Mouse (Mus musculus) forebrain, embryonic 16.5 days (tissue): ENCODE data around the gene Rassf9. TPM values are rescaled to one million over a fixed set of nuclear protein-coding genes. Genes with fewer than 3 reads are reported as not detected.

ENCODE experiments used
- ATAC-seq: fragments of 200-750 bp; cut with Nextera tagmentation; 2 replicates; pipeline ENCODE4 v1.8.0; 2017; ENCODE audit warnings: mild to moderate bottlenecking, moderate library complexity
- H3K27ac ChIP-seq: fragments of 300-500 bp; sonication (generic); 2 replicates; pipeline ENCODE4 v1.5.1; 2014; ENCODE audit warnings: low read length, control low read depth
- H3K27me3 ChIP-seq: fragments of 300-500 bp; sonication (generic); replicated peaks from 2 replicates; pipeline ENCODE4 v1.6.1; 2014; ENCODE audit warnings: low read length; ENCODE audit not compliant: control insufficient read depth, insufficient read depth
- H3K36me3 ChIP-seq: fragments of 300-500 bp; sonication (generic); 2 replicates; pipeline ENCODE4 v1.6.1; 2014; ENCODE audit not compliant: control insufficient read depth, insufficient read depth
- H3K4me1 ChIP-seq: fragments of 300-500 bp; sonication (generic); replicated peaks from 2 replicates; pipeline ENCODE4 v1.6.1; 2014; ENCODE audit warnings: low read length; ENCODE audit not compliant: control insufficient read depth, insufficient read depth
- H3K4me2 ChIP-seq: fragments of 300-500 bp; sonication (generic); 2 replicates; pipeline ENCODE4 v1.6.1; 2014; ENCODE audit warnings: mild to moderate bottlenecking, low read length, control low read depth
- H3K4me3 ChIP-seq: fragments of 300-500 bp; sonication (generic); replicated peaks from 2 replicates; pipeline ENCODE4 v1.5.1; 2014; ENCODE audit warnings: mild to moderate bottlenecking, low read length, control low read depth
- H3K9ac ChIP-seq: fragments of 300-500 bp; sonication (generic); replicated peaks from 2 replicates; pipeline ENCODE4 v1.6.1; 2014; ENCODE audit warnings: low read depth, low read length, control low read depth
- H3K9me3 ChIP-seq: fragments of 300-500 bp; sonication (generic); 2 replicates; pipeline ENCODE4 v1.6.1; 2016; ENCODE audit warnings: low read length; ENCODE audit not compliant: control insufficient read depth
- WGBS: fragments of 180-500 bp; shearing (Covaris S2); extraction: QIAGEN DNeasy Blood & Tissue Kit; methylation state at CpG from one replicate; pipeline ENCODE4 v1.1.7; 2014; 5-methylcytosine and 5-hydroxymethylcytosine counted together
- polyA plus RNA-seq: library from polyadenylated mRNA; unstranded; fragments of >200 nt; fragmentation: Nextera tagmentation; extraction: Ambion mirVana; gene quantifications from 2 replicates; pipeline ENCODE4 v1.2.1, GENCODE M21; 2015

Gene Rassf9
- polyA plus RNA-seq, result 1.7 and 2.7 TPM in 2 replicates

GRCm38 (mm10) chr10:102511807-102512461 is at the start of gene Rassf9:
Rassf9 (plus strand) TSS chr10:102512222.
- no peak within 1 kb of the TSS for H3K27ac ChIP-seq
- WGBS, result 9% methylated on average over 5 of the region's 5 CpGs
- H3K9ac ChIP-seq, result no peak within 1 kb of the TSS
- H3K4me2 ChIP-seq, result no peak within 1 kb of the TSS
- H3K27me3 ChIP-seq, result no peaks in the 10 kb centered on the region
- no peak within 1 kb of the TSS for H3K4me3 ChIP-seq
- peaks cover 2% of the 10 kb centered on the region; the same call in 1 of the 2 replicates for H3K4me1 ChIP-seq
- ATAC-seq, result peak; percentile 69
- no peaks in the 10 kb centered on the region for H3K36me3 ChIP-seq
- H3K9me3 ChIP-seq, result no peaks in the 10 kb centered on the region

GRCm38 (mm10) chr10:102469412-102469811 is 42.6 kb upstream of the Rassf9 start:
- Histone ChIP-seq H3K4me2 (no peak overlapping the region), H3K27ac (no peak overlapping the region), H3K9ac (no peak overlapping the region), H3K4me3 (no peak overlapping the region), H3K9me3 (no peaks in the 10 kb centered on the region), H3K27me3 (no peaks in the 10 kb centered on the region), H3K4me1 (no peaks in the 10 kb centered on the region), H3K36me3 (no peaks in the 10 kb centered on the region)
- ATAC-seq, result no peak
- WGBS, result 91% methylated on average over 2 of the region's 2 CpGs

GRCm38 (mm10) chr10:102490386-102490785 is 21.6 kb upstream of the Rassf9 start, which contains the start of gene Nts:
Nts (minus strand) TSS chr10:102490486.
- no peak for ATAC-seq
- 27% methylated on average over 3 of the region's 3 CpGs for WGBS
- H3K9ac ChIP-seq, result no peak within 1 kb of the TSS
- H3K4me3 ChIP-seq, result no peak within 1 kb of the TSS
- no peaks in the 10 kb centered on the region for H3K36me3 ChIP-seq
- H3K4me2 ChIP-seq, result no peak within 1 kb of the TSS
- no peaks in the 10 kb centered on the region for H3K9me3 ChIP-seq
- no peaks in the 10 kb centered on the region for H3K27me3 ChIP-seq
- no peak within 1 kb of the TSS for H3K27ac ChIP-seq
- no peaks in the 10 kb centered on the region for H3K4me1 ChIP-seq

- H3K27me3 ChIP-seq, result no peaks in the 10 kb centered on the region
- H3K27ac ChIP-seq, result no peak overlapping the region
- H3K9me3 ChIP-seq, result no peaks in the 10 kb centered on the region
- no peak overlapping the region for H3K4me3 ChIP-seq
- H3K4me1 ChIP-seq, result no peaks in the 10 kb centered on the region
- ATAC-seq, result peak; percentile 47; the same call in 1 of the 2 replicates
- no peak overlapping the region for H3K9ac ChIP-seq
- no peak overlapping the region for H3K4me2 ChIP-seq
- 11% methylated on average over 3 of the region's 3 CpGs for WGBS
- H3K36me3 ChIP-seq, result no peaks in the 10 kb centered on the region
Measured at GRCm38 (mm10) chr10:102491792-102492191, 20.2 kb upstream of the Rassf9 start.

- Histone ChIP-seq H3K9ac (no peak overlapping the region), H3K27me3 (no peaks in the 10 kb centered on the region), H3K9me3 (no peaks in the 10 kb centered on the region), H3K36me3 (no peaks in the 10 kb centered on the region), H3K4me3 (no peak overlapping the region), H3K27ac (no peak overlapping the region), H3K4me2 (no peak overlapping the region), H3K4me1 (no peaks in the 10 kb centered on the region)
- no peak for ATAC-seq
- 29% methylated on average over 4 of the region's 4 CpGs for WGBS
Measured at GRCm38 (mm10) chr10:102498754-102499153, 13.3 kb upstream of the Rassf9 start.

- Histone ChIP-seq H3K27ac (no peak overlapping the region), H3K9me3 (no peaks in the 10 kb centered on the region), H3K4me2 (no peak overlapping the region), H3K27me3 (no peaks in the 10 kb centered on the region), H3K4me1 (peaks cover 2% of the 10 kb centered on the region; the same call in 1 of the 2 replicates), H3K4me3 (no peak overlapping the region), H3K36me3 (no peaks in the 10 kb centered on the region), H3K9ac (no peak overlapping the region)
- WGBS, result 55% methylated on average over 4 of the region's 4 CpGs
- no peak for ATAC-seq
Measured at GRCm38 (mm10) chr10:102507386-102507785, 4.6 kb upstream of the Rassf9 start.

GRCm38 (mm10) chr10:102511461-102511806 is 588 bp upstream of the Rassf9 start:
- H3K9ac ChIP-seq, result no peak overlapping the region
- H3K36me3 ChIP-seq, result no peaks in the 10 kb centered on the region
- peaks cover 2% of the 10 kb centered on the region; the same call in 1 of the 2 replicates for H3K4me1 ChIP-seq
- ATAC-seq, result 0 out of 2 replicates have a peak, but pooled peaks have one; percentile 33
- H3K27me3 ChIP-seq, result no peaks in the 10 kb centered on the region
- H3K27ac ChIP-seq, result no peak overlapping the region
- WGBS, result 41% methylated on average over 3 of the region's 3 CpGs
- H3K4me3 ChIP-seq, result no peak overlapping the region
- no peak overlapping the region for H3K4me2 ChIP-seq
- no peaks in the 10 kb centered on the region for H3K9me3 ChIP-seq

- ATAC-seq, result no peak
- Histone ChIP-seq H3K4me3 (no peak overlapping the region), H3K9ac (no peak overlapping the region), H3K4me1 (peaks cover 2% of the 10 kb centered on the region; the same call in 1 of the 2 replicates), H3K27me3 (no peaks in the 10 kb centered on the region), H3K36me3 (no peaks in the 10 kb centered on the region), H3K9me3 (no peaks in the 10 kb centered on the region), H3K4me2 (no peak overlapping the region), H3K27ac (no peak overlapping the region)
- 42% methylated on average over 1 of the region's 1 CpGs for WGBS
Measured at GRCm38 (mm10) chr10:102514159-102514558, 2.1 kb downstream of the Rassf9 start.

GRCm38 (mm10) chr10:102527901-102528300 is 15.9 kb downstream of the Rassf9 start:
- no peak overlapping the region for H3K27ac ChIP-seq
- no peak overlapping the region for H3K9ac ChIP-seq
- H3K9me3 ChIP-seq, result no peaks in the 10 kb centered on the region
- no peak overlapping the region for H3K4me2 ChIP-seq
- no peaks in the 10 kb centered on the region for H3K27me3 ChIP-seq
- no peak overlapping the region for H3K4me3 ChIP-seq
- ATAC-seq, result no peak
- H3K4me1 ChIP-seq, result no peaks in the 10 kb centered on the region
- H3K36me3 ChIP-seq, result no peaks in the 10 kb centered on the region
- whole genome bisulfite sequencing, result 80% methylated on average over 3 of the region's 3 CpGs
